Mouse (Mus musculus) lung, postnatal 0 days (tissue): ENCODE results near the gene Castor1. TPM values are rescaled to one million over a fixed set of nuclear protein-coding genes. Genes with fewer than 3 reads are reported as not detected.

Source experiments
- ATAC-seq: fragments of 200-750 bp; cut with Nextera tagmentation; 2 replicates; pipeline ENCODE4 v1.8.0; 2017; ENCODE audit warnings: moderate library complexity
- DNase-seq: peaks from one replicate; pipeline ENCODE4 v3.0.0-alpha.2; 2016; ENCODE audit warnings: low spot score
- H3K27ac ChIP-seq: fragments of 300-500 bp; sonication (generic); 2 replicates; pipeline ENCODE4 v1.5.1; 2014; ENCODE audit warnings: antibody characterized with exemption, mild to moderate bottlenecking, low read length, mixed read lengths
- H3K27me3 ChIP-seq: fragments of 300-500 bp; sonication (generic); replicated peaks from 2 replicates; pipeline ENCODE4 v1.6.1; 2014; ENCODE audit warnings: low read length, mixed read lengths; ENCODE audit not compliant: insufficient read depth
- H3K36me3 ChIP-seq: fragments of 300-500 bp; sonication (generic); 2 replicates; pipeline ENCODE4 v1.6.1; 2014; ENCODE audit warnings: low read length, mixed read lengths; ENCODE audit not compliant: insufficient read depth
- H3K4me1 ChIP-seq: fragments of 300-500 bp; sonication (generic); 2 replicates; pipeline ENCODE4 v1.6.1; 2014; ENCODE audit warnings: antibody characterized with exemption, low read depth, low read length, mixed read lengths; ENCODE audit not compliant: insufficient read depth
- H3K4me2 ChIP-seq: fragments of 300-500 bp; sonication (generic); replicated peaks from 2 replicates; pipeline ENCODE4 v1.6.1; 2014; ENCODE audit warnings: low read depth, mild to moderate bottlenecking, low read length, moderate library complexity, mixed read lengths
- H3K4me3 ChIP-seq: fragments of 300-500 bp; sonication (generic); 2 replicates; pipeline ENCODE4 v1.5.1; 2014; ENCODE audit warnings: low read depth, low read length
- H3K9ac ChIP-seq: fragments of 300-500 bp; sonication (generic); replicated peaks from 2 replicates; pipeline ENCODE4 v1.6.1; 2014; ENCODE audit warnings: low read depth, mild to moderate bottlenecking
- H3K9me3 ChIP-seq: fragments of 300-500 bp; sonication (generic); 2 replicates; pipeline ENCODE4 v1.6.1; 2016; ENCODE audit warnings: low read length, mixed read lengths
- CTCF ChIP-seq: IDR thresholded peaks from 2 replicates; pipeline ENCODE4 v1.5.1; 2016; ENCODE audit warnings: antibody characterized with exemption, mild to moderate bottlenecking
- EP300 ChIP-seq: IDR thresholded peaks from 2 replicates; pipeline ENCODE4 v1.6.1; 2016; ENCODE audit warnings: antibody characterized with exemption, mild to moderate bottlenecking, control low read depth
- whole genome bisulfite sequencing: fragments of 180-500 bp; shearing (Covaris S2); extraction: QIAGEN DNeasy Blood & Tissue Kit; methylation state at CpG from one replicate; pipeline ENCODE4 v1.1.7; 2014; 5-methylcytosine and 5-hydroxymethylcytosine counted together
- polyA plus RNA-seq: library from polyadenylated mRNA; unstranded; fragments of >200 nt; fragmentation: Nextera tagmentation; extraction: Ambion mirVana; gene quantifications from 2 replicates; pipeline ENCODE4 v1.2.1, GENCODE M21; 2015

The Castor1 gene
- polyA plus RNA-seq, 1 experiment from 2014 or later = 16.5 TPM

DNA sequence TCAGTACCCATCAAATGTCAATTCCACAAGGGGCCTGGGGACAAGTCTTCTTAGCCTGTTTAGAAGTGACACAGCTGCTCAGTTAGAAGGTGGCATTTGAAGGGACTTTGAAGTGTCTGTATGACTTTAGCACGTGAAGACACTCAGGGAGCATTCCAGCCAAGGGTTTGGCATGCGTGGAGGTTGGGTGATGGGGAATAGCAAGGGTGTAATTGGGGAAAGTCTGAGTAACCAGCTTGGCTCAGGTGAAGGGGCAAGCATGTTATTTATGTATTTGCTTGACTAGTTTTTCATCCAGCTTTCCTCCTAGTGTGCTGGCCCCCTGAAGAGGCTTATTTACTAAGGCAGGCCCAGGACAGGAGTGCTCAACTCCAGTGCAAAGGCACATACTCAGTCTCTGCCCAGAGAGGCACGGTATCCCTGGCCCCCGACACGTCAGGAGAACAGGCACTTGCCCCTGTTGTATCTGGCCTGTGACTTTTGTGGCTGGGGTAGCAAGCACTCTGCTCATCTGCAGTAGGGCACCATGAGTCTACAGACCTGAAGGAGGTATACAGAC lies 12.8 kb upstream of the Castor1 start:
- peak; percentile 90 for ATAC-seq
- DNase-seq = peak; percentile 87
- TF ChIP-seq CTCF (no peak), EP300 (peak; percentile 94)
- 0 out of 2 replicates have a peak overlapping the region, but pooled peaks have one; percentile 6 for H3K9ac ChIP-seq
- H3K27me3 ChIP-seq = no peaks in the 10 kb centered on the region
- peaks cover 8% of the 10 kb centered on the region for H3K36me3 ChIP-seq
- H3K4me1 ChIP-seq = peaks cover 13% of the 10 kb centered on the region; the same call in 1 of the 2 replicates
- no peak overlapping the region for H3K4me2 ChIP-seq
- WGBS = 45% methylated on average over 5 of the region's 5 CpGs
- H3K9me3 ChIP-seq = no peaks in the 10 kb centered on the region
- H3K4me3 ChIP-seq = no peak overlapping the region
- H3K27ac ChIP-seq = peak overlapping the region; percentile 87

- Histone ChIP-seq H3K4me1 (peaks cover 13% of the 10 kb centered on the region; the same call in 1 of the 2 replicates), H3K4me2 (no peak overlapping the region), H3K9me3 (no peaks in the 10 kb centered on the region), H3K27ac (peak overlapping the region; percentile 87), H3K4me3 (no peak overlapping the region), H3K27me3 (no peaks in the 10 kb centered on the region), H3K9ac (no peak overlapping the region), H3K36me3 (peaks cover 8% of the 10 kb centered on the region)
- no peak for TF ChIP-seq EP300
- TF ChIP-seq CTCF = no peak
- no peak for ATAC-seq
- no peak for DNase-seq
- WGBS = 62% methylated on average over 7 of the region's 7 CpGs
Observed at GRCm38 (mm10) chr11:4205951-4206350, 12.1 kb upstream of the Castor1 start.

GRCm38 (mm10) chr11:4206563-4206962 lies 11.5 kb upstream of the Castor1 start:
- ATAC-seq (no peak), DNase-seq (no peak)
- 41% methylated on average over 6 of the region's 6 CpGs for WGBS
- no peaks in the 10 kb centered on the region for H3K27me3 ChIP-seq
- H3K9ac ChIP-seq = no peak overlapping the region
- H3K36me3 ChIP-seq = peaks cover 8% of the 10 kb centered on the region
- TF ChIP-seq CTCF (no peak; the same call in 1 of the 2 replicates), EP300 (no peak)
- no peaks in the 10 kb centered on the region for H3K9me3 ChIP-seq
- peaks cover 13% of the 10 kb centered on the region; the same call in 1 of the 2 replicates for H3K4me1 ChIP-seq
- H3K4me2 ChIP-seq = no peak overlapping the region
- no peak overlapping the region for H3K4me3 ChIP-seq
- H3K27ac ChIP-seq = peak overlapping the region; percentile 87

DNA sequence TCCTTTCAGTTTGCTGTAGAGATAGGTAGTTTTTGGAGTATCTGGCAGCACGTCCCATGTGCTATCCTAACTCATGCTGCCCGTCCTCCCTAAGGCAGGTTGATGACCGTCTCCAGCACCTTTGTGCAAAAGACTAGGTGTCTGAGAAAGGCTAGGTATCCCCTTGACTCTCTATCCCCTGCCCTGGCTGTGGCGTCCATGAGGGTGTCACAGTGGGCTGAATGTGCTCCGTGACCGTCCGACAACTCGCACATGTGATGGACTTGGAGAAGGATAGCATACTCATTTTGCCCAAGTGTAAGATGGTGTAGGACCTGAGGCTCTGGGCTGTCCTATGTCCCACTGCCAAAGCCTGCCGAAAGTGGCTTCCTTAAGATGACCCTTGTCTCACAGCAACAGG lies 10.4 kb upstream of the Castor1 start:
- Histone ChIP-seq H3K9me3 (no peaks in the 10 kb centered on the region), H3K36me3 (peaks cover 19% of the 10 kb centered on the region), H3K9ac (no peak overlapping the region), H3K4me2 (no peak overlapping the region), H3K4me3 (no peak overlapping the region), H3K27me3 (no peaks in the 10 kb centered on the region), H3K27ac (no peak overlapping the region), H3K4me1 (peaks cover 10% of the 10 kb centered on the region; the same call in 1 of the 2 replicates)
- no peak for ATAC-seq
- 89% methylated on average over 9 of the region's 9 CpGs for WGBS
- no peak for DNase-seq
- no peak for TF ChIP-seq CTCF

DNA sequence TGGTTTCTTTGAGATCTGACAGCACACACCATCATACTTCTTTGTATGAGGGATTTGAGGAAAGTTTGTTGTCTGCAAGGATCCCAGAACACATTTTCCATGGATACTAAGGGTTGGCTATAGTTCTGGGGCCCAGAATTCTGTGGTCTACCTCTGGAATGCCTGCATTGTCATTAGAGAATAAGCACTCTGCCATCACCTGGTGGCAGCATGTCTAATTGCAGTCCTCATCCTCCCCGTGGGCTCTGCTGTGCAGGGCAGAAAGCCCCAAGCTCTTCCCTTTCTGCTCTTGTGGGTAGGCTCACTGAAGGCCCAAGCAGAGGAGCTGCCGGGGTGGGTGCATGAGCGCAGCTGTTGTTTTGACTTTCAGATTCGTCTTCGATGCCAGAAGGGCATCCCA lies 8.5 kb upstream of the Castor1 start:
- no peak overlapping the region for H3K4me3 ChIP-seq
- peak; percentile 77 for TF ChIP-seq CTCF
- TF ChIP-seq EP300 = no peak
- H3K4me2 ChIP-seq = no peak overlapping the region
- WGBS = 78% methylated on average over 5 of the region's 5 CpGs
- peaks cover 7% of the 10 kb centered on the region; the same call in 1 of the 2 replicates for H3K4me1 ChIP-seq
- DNase-seq = peak; percentile 63
- H3K36me3 ChIP-seq = peaks cover 29% of the 10 kb centered on the region
- no peak overlapping the region for H3K27ac ChIP-seq
- no peak for ATAC-seq
- H3K9me3 ChIP-seq = no peaks in the 10 kb centered on the region
- H3K27me3 ChIP-seq = no peaks in the 10 kb centered on the region
- H3K9ac ChIP-seq = no peak overlapping the region

- H3K9me3 ChIP-seq = no peaks in the 10 kb centered on the region
- no peak overlapping the region for H3K27ac ChIP-seq
- DNase-seq (no peak), ATAC-seq (peak; percentile 22; the same call in 1 of the 2 replicates)
- H3K27me3 ChIP-seq = no peaks in the 10 kb centered on the region
- 28% methylated on average over 1 of the region's 1 CpGs for WGBS
- TF ChIP-seq CTCF (no peak), EP300 (no peak)
- 0 out of 2 replicates have a peak, but pooled peaks cover 3% of the 10 kb centered on the region for H3K4me1 ChIP-seq
- no peak overlapping the region for H3K4me2 ChIP-seq
- H3K36me3 ChIP-seq = peaks cover 39% of the 10 kb centered on the region
- no peak overlapping the region for H3K9ac ChIP-seq
- H3K4me3 ChIP-seq = no peak overlapping the region
Observed at GRCm38 (mm10) chr11:4210786-4211185, 7.2 kb upstream of the Castor1 start.
